Mouse (Mus musculus): ENCODE data around the gene Hsf4.
"Not testable (repeated sequence)": the region's sequence is repeated elsewhere in the genome, so short reads cannot be mapped to it uniquely, and the experiment has no call there.

The Hsf4 gene

DNA sequence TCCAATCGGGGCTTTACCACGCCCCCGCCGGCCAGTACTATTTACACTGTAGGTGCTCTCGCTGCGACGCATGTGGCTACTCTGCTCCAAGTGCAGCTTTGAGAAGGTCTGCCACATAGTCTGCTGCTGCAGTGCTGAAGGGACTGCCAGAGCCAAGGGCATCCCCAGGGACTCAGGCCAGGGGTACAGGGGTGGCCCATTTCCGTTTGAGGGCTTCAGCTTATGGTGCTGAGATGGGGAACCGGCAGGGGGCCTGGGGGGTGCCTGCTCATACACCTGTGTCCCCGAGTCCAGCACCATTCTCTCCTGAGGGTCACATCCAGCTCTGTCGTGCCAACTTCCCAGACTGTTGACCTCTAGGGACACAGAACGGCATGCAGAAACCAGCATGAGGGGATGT lies 15.9 kb downstream of the Hsf4 start:
- no peak for DNase-seq (ENCODE audit: low spot score)

DNA sequence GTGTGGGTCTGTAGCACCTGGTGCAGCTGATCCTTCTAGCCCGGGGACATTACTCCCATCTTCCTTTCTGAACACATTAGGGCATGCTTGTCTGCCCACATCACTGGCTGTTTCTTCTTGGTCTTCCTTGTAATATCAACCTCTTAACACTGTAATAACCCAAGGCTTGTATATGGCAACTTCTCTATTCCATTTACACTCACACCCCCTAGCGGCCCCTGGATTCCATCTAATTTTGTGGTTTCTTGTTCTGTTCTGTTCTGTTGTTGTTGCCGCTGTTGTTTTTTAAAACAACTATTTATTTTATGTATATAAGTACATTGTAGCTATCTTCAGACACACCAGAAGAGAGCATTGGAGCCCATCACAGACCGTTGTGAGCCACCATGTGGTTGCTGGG lies 17.3 kb downstream of the Hsf4 start:
- DNase-seq (ENCODE audit: low spot score): no peak

DNA sequence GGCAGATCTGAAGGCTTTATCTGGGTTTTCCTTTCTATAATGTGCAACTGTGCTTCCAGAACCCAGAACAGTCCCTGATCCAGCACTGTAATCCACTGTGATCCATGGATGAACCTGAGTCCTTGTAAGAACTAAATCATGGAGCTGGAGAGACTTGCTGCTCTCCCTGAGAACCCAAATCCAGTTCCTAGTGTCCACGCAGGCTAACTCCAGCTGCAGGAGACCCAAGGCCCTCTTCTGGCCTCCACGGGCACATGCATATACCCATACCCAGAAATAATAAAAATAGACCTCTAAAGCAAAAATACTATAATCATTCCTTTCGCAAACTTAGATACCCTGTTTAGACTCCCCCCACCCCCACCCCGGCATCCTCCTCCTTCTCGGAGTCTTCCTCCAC lies 18.6 kb downstream of the Hsf4 start:
- DNase-seq (ENCODE audit: low spot score): no peak

DNA sequence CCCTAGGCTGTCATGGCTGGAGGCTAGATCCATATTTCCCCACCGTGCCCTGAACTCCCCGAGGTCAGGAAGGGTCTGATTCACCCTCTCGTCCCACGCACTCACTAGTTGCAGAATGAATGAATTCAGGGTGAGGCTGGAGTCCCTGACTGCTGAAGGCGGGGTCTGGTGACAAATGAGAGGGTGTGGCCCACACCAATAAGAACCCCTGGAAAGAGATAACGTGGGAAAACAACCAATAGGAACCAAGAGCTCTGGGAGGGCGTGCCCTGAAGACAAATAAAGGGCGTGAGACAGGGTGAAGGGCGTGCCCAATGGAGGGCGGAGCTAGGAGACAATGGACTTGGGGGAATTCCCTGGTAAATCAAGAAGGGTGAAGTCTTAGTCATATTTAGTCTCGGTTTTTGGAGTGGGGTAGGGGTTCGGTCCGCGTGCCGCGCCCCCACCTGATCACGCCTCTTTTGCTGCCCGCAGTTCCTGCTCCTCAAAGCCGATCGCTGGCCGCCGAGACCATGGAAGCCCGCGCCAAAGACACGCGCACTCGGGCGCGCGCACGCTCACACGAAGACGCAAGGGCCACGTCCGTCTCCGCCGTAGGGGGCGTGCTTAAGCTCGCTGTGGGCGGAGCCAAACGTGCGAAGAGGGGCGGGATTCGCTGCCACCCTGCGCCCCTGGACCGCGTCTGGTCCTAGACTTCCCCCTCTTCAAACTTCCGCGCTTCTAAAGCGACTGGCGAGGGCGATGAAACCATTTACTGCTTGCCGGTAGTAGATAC lies 19.5 kb downstream of the Hsf4 start:
- peak; percentile 65 for DNase-seq (ENCODE audit: low spot score)

DNA sequence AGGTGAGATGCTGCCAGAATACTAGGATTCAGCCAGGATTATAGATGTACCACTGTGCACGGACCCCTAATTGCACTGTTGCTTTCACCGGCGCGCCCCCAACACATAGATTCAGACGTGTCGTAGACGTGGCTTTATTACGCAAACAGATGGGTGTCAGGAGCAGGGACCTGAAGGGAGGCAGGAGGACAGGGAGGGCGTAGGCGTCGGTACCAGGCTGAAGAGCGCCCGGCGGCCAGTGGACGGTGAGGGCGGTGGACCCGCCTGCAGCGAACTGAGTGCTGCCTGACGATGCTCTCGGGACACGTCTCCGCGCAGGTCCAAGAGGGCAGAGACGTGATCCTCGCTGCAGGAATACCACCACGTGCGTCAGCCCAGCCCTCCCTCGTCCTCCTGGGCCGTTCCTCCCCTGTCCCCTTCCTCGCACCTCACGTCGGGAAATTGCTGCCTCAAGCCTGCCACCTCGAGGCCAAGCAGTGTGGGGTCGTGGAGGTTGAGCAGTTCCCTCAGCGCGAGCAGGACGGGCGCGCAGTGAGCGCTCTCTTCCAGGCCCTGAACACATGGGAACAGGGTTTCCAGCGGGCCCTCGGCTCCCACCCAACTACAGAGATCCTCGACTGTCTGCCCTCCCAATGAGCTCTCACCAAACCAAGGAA lies 20.3 kb downstream of the Hsf4 start, which contains the start of gene 4931428F04Rik:
TSS of gene 4931428F04Rik (minus strand) at position 60 of the 656 bp plus-strand sequence.
- no peak for DNase-seq (ENCODE audit: low spot score)

DNA sequence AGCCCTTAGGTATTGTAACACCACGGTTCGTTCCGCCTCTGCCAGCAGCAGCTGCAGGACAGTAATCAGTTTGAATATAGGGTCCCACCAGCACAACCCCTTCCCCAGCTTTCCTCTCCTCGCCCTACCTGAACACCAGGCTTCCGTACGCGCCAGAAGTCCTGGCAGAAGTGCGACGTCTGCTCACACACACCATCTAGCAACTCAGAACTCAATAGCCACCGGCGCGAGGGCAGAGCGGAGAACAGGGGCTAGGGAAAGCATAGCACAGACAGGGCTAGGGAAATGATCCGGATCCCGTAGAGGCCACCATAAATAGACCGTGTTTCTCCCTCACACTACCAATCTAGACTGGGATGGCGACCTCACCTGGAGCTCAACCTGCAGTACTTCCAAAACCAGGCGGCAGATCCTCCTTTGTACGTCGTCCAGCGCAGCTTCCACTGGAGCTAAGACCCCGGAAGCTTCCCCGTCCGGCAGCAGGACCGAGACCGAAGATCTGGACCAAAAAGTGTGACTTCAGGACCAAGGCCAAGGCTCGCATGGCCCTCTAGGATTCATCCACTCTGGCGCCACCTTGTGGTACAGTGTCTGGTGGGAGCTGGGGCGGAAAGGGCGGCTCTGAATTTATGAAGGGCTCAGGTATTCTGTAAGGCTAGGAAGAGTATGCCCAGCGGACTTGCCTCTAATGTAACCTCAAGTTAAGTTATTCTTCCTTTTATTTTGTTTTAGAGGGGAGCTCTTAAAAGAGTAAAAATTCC lies 21.1 kb downstream of the Hsf4 start:
- DNase-seq (ENCODE audit: low spot score): peak; percentile 86

DNA sequence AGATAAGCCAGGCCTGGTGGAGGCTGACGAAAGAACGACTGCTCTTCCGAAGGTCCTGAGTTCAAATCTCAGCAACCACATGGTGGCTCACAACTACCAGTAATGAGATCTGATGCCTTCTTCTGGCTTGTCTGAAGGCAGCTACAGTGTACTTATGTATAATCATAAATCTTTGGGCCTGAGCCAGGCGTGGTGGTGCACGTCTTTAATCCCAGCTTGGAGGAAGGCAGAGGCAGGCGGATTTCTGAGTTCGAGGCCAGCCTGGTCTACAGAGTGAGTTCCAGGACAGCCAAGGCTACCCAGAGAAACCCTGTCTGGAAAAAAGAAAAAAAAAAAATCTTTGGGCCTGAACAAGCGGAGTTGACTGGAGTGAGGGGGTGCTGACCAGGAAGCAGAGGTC lies 21.8 kb downstream of the Hsf4 start:
- not testable (repeated sequence) for DNase-seq (ENCODE audit: low spot score)

DNA sequence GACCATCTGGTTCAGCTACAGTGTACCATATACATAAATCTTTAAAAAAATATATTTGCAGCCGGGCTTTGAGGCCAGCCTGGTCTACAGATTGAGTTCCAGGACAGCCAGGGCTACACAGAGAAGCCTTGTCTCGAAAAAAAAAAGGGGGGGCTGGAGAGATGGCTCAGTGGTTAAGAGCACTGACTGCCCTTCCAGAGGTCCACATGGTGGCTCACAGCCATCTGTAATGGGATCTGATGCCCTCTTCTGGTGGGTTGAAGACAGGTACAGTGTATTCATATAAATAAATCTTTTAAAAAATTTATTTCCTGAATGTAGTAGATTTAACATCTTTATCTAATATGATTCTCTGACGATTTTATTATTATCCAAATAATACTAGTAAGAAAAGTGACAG lies 22.2 kb downstream of the Hsf4 start:
- not testable (repeated sequence) for DNase-seq (ENCODE audit: low spot score)

DNA sequence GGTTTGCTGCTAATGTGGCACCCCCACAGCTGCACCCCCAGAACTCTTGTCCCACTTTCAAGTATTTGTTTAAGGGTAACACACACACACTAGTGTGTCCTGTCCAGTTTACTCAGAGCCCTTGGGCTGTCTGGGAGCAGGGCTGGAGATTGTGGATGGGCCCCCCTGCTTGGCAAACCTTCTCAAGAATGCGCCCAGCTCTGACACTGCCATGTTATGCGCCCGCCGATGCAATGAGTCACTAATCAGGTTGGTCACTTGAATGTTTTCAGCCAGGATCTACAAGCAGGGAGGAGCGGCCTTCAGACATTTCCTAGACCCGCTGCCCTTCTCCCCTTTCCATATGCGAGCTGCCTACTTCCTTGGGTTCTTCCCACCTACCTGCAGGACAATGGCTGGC lies 22.9 kb downstream of the Hsf4 start:
- DNase-seq (ENCODE audit: low spot score): no peak

DNA sequence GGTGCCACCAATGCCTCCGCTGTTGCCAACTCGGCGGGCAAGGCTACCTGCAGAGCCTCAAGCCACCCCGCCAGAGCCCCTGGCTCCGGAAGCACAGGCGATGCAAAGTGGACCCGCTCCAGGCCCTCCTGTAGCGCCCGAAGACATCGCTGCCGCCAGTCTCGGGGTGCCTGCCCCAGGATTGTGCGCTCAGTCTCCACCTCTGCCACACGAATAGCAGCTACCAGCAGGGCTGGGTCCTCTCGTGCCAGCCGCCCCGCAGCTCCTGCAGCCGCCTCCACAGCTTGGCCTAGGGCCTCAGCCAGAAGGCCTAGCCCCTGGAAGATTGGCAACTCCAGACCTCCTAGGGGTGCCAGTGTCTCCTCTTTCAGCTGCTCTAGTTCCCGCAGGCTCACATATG lies 23.8 kb downstream of the Hsf4 start:
- DNase-seq (ENCODE audit: low spot score): no peak

DNA sequence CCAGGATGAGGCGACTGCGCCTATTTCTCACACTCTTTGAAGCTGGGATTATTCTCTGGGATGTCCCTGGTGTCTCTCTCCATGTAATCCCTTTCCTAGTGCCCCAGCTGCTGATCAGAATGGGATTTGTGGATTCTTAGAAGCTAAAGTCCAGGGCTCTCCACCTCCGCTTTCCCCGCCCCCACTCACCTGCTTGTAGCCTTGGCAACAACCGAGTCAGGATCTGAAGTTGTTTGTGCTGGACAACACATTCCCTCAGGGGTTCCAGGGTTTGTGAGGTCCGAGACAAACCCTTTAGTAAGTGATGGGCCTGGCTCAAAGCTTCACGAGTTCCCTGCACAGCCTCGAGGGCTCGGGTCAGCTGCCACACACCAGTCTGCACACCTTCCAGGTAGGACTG lies 25.2 kb downstream of the Hsf4 start:
- no peak for DNase-seq (ENCODE audit: low spot score)

DNA sequence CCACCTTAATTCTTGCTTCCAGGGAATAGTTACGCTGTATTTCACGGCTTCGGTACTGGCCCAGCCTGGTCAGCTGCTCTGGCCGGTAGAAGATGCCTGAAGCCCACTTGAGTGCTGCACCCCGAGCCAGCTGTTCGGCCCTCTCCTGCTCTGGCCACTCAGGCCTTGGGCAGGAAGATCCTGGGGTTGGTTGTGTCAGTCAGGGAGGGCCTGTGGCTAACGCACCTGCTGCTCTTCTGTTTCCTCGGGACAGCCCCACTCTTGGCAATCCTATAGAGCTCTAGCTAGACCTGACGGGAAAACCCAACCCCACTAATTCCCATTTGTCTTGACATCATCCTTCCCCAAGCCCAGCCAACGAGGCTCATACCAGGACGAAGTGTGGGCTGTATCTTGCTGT lies 25.7 kb downstream of the Hsf4 start:
- no peak for DNase-seq (ENCODE audit: low spot score)

DNA sequence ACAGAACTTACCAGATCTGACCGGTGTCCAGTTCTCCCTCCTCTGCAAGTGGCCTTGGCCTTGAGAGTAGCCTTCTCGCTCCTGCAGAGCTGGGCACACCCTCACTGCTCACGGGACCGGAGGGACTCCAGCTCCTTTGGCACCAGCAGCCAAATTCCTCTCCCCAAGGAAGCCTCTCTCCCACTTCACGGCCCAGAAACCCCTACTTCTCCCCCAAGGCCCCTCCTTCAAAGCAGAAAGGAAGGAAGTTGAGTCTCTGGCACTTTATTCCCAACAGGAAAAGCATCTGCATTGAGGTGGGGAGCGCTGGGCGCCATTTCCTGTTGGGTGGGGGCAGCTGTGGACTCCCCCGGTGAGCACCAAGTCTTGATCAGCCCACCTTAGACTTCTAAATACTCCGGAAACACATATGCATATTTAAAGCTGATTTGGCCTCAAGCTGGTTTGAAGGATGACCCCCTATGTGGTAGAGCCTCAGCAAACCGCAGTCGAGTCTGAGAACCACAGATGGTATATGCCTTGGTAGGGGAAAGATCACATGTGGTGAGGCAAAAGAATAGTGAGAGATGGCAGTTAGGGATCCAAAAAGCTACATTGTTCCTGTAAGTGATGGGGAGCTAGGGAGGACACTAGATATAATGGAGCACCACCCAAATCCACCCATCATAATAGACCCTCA lies 26.4 kb downstream of the Hsf4 start, which contains the start of gene Exoc3l:
TSS of gene Exoc3l (minus strand) at position 207 of the 679 bp plus-strand sequence.
- no peak for DNase-seq (ENCODE audit: low spot score)

DNA sequence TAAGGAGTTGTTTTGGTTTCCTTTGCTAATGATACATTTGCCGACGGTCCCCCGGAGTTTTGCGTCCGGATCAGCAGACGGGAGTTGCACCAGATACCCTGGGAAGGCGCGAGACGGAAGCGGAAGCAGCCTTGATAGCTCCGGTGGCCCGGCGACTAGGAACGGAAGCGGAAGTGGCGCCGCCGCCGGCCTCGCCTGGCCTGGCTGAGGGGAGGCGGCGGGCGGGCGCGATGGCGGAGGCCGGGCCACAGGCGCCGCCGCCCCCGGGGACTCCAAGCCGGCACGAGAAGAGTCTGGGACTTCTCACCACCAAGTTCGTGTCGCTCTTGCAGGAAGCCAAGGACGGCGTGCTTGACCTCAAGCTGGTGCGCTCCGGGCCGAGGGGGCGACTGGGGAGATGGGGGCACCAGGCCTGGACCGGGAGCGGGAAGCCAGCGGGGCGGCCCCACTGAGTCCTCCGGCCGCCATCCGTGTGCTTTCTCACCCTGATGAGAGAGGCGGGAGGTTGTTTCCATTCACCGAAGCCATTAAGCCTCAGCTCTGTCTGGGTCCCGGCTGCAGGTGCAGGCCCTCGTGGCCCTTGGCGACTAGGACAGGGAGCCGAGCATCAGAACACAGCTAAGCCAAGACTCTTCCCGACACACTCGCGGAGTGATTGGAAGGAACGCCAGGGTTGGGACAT lies 28.1 kb downstream of the Hsf4 start, which contains the start of gene E2f4:
TSS of gene E2f4 (plus strand) at position 153 of the 682 bp plus-strand sequence.
- DNase-seq (ENCODE audit: low spot score): no peak

DNA sequence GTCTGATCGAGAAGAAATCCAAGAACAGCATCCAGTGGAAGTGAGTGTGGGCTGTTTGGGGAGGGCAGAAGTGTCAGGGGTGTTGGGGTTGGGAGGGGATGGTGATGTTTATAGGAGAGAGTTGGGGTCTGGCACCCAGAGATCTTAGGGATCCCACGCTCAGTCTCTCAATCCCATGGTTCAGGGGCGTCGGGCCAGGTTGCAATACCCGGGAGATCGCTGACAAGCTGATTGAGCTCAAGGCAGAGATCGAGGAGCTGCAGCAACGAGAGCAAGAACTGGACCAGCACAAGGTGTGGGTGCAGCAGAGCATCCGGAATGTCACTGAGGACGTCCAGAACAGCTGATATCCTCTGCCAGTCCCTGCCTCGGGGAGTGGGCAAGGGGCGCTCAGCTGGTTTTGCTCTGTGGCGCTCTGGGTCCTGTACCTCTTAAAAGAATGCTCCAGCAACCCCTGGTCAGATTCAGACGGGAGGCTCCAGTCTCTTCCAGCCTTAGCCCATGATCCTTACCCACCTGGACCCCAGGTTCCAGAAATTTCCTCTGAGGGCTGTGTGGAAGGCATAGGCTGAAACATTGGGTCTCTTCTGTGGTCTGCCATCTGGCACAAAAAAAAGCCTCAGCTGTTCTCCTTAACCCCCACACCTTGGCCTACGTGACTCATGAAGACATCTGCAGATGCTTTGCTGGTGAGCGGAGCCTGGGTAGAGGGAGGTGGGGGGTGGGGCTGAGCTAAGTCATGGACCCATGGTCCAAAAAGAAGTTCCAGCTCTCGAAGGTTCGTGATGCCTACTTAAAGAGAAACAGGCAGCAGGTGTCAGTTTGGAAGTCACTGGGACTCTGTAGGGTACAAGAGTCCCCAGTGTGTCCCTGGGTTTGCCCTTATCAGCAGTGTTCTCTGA lies 29.0 kb downstream of the Hsf4 start:
- DNase-seq (ENCODE audit: low spot score): no peak

DNA sequence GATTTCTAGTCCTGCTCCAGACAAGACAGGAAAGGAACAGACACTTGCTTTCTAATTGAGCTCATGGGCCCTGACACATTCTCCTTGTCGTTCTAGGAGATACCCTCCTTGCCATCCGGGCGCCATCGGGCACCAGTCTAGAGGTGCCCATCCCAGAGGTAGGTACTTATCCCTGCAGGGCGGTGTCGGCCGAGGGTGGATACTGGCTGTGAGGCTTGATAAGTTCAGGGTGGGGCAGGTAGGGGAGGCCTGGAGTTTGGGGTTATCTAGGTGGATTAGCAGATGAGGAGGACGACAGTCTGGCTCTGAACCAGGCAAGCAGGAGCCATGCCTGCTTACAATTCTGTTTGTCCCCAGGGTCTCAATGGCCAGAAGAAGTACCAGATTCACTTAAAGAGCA lies 30.4 kb downstream of the Hsf4 start:
- no peak for DNase-seq (ENCODE audit: low spot score)

DNA sequence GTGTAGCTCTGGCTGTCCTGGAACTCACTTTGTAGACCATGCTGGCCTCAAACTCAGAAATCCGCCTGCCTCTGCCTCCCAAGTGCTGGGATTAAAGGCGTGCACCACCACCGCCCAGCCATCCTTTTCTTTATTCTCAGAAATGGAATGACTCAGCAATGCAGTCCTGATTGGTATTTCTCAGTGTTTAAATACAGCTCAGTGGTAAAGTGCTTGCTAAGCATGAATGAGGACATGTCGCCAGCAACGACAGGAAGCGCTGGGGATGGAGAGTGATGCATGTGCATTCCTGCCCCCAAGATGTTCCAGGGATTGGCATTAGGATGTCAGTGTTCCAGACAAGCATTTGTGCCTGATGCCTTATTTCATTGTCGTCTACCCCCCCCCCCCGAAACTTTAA lies 33.8 kb downstream of the Hsf4 start:
- no peak for DNase-seq (ENCODE audit: low spot score)

DNA sequence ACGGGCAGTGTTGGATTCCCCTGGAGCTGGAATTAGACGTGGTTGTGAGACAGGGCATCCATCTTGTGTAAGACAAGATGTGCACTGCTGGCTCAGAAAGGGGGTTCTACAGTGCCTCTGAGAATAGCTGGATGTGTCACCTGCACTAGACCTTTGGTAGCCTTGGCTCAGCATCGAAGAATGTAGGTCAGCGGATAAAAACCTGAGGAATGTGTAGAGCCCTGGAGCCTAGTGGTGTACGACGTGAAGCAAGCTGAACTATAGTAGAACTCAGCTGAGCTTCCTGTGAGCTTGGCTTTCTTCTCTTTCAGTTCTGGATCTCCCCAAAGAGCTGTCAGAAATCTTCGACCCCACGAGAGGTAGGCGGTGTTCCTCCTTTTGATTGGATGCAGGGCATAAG lies 34.3 kb downstream of the Hsf4 start:
- DNase-seq (ENCODE audit: low spot score): no peak

DNA sequence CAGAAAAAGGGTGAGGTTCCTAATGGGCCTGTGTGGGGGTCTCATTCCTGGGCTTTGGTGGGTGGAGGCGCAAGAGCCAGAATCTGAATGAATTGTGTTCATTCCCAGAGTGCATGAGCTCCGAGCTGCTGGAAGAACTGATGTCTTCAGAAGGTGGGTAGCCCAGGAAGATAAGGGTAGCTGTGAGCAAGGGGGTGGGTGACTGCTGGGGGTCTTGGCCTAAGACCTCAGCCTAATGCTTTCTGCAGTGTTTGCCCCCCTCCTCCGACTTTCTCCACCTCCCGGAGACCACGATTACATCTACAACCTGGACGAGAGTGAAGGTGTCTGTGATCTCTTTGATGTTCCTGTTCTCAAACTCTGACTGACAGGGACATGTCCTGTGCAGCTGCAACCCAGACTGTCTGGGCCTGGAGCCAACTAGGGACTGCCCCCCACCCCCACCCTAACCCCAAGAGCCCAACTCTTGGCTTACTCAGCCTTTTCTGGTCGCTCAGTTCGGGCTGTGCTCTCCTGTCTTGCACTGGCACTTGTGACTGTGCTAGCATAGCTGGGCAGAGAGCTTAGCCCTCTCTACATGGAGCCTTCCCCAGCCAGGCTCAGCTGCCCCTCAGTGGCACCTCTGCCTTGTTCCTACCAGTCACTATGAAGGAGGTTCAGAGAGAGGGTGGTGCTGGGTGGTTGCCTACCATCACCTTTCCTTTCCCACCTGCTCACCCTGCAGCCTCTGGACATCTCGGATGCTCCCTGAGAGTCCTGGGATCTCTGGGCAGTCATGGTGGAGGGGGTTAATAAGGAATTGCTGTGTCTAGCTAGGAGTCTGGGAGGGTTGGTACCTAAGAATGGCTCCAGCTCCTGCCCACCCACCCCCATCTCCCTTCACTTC lies 35.0 kb downstream of the Hsf4 start:
- DNase-seq (ENCODE audit: low spot score): no peak

Data from urinary bladder, postnatal 10 days (tissue).